ENCODE assay signal across 8 mouse cellular contexts in genomic region chr7:117472781-117473743, GRCm38 (mm10).
DNase-seq lines count a peak whose midpoint lies in the region; ATAC-seq lines count a peak whose summit lies in the region.

No protein-coding gene starts in this region.

- intact Hi-C loops in heart, postnatal 14 days (cut with DNase I), result loop anchor here (5.0 kb wide), 1 partner anchor 91 kb away; the partner anchor contains the start of gene Xylt1

- 61% methylated on average over 19 of the region's 19 CpGs for WGBS in heart, embryonic 14.5 days
- 27% methylated on average over 19 of the region's 19 CpGs for WGBS in forebrain, embryonic 10.5 days
- WGBS in midbrain, embryonic 10.5 days, result 35% methylated on average over 19 of the region's 19 CpGs
- WGBS in intestine, embryonic 16.5 days, result 55% methylated on average over 19 of the region's 19 CpGs

- ATAC-seq in heart, embryonic 14.5 days (ENCODE audit: insufficient number of reproducible peaks, insufficient read depth, low FRiP score, low read depth), result no peak
- no peak for ATAC-seq in intestine, embryonic 16.5 days

- no peaks in the 10 kb centered on the region for H3K36me3 ChIP-seq in heart, embryonic 14.5 days (ENCODE audit: control insufficient read depth, insufficient read depth, low read length)
- peaks cover 8% of the 10 kb centered on the region; the same call in 1 of the 2 replicates for H3K36me3 ChIP-seq in forebrain, embryonic 10.5 days (replicated peaks)
- no peaks in the 10 kb centered on the region for H3K36me3 ChIP-seq in midbrain, embryonic 10.5 days
- no peaks in the 10 kb centered on the region for H3K36me3 ChIP-seq in intestine, embryonic 16.5 days (ENCODE audit: control insufficient read depth, insufficient read depth, low read length)

- H3K27me3 ChIP-seq in heart, embryonic 14.5 days (ENCODE audit: control insufficient read depth, insufficient read depth, low read length), result no peaks in the 10 kb centered on the region
- peaks cover 16% of the 10 kb centered on the region; the same call in 1 of the 2 replicates for H3K27me3 ChIP-seq in forebrain, embryonic 10.5 days (ENCODE audit: poor library complexity, severe bottlenecking)
- H3K27me3 ChIP-seq in midbrain, embryonic 10.5 days (ENCODE audit: low read depth, poor library complexity, severe bottlenecking), result peaks cover 32% of the 10 kb centered on the region
- no peaks in the 10 kb centered on the region for H3K27me3 ChIP-seq in intestine, embryonic 16.5 days (replicated peaks; ENCODE audit: control insufficient read depth, insufficient read depth, low read length)

- H3K9ac ChIP-seq in heart, embryonic 14.5 days (ENCODE audit: low read length), result no peak overlapping the region
- H3K9ac ChIP-seq in intestine, embryonic 16.5 days (ENCODE audit: low read depth, low read length), result no peak overlapping the region

- peaks cover 26 to 38% of the 10 kb centered on the region in 2 experiments for H3K4me1 ChIP-seq in heart, embryonic 14.5 days (ENCODE audit: control insufficient read depth in 2 of 2, insufficient read depth in 2 of 2, low read length in 2 of 2)
- peaks cover 58% of the 10 kb centered on the region for H3K4me1 ChIP-seq in forebrain, embryonic 10.5 days
- peaks cover 40% of the 10 kb centered on the region for H3K4me1 ChIP-seq in midbrain, embryonic 10.5 days
- peaks cover 10% of the 10 kb centered on the region; the same call in 1 of the 2 replicates for H3K4me1 ChIP-seq in intestine, embryonic 16.5 days (ENCODE audit: control insufficient read depth, insufficient read depth, low read length)

- no peak overlapping the region for H3K4me3 ChIP-seq in heart, embryonic 14.5 days (ENCODE audit: control insufficient read depth in 1 of 2, insufficient read depth in 1 of 2, low read depth in 1 of 2, low read length in 2 of 2)
- H3K4me3 ChIP-seq in forebrain, embryonic 10.5 days, result peak overlapping the region; percentile 5; the same call in 1 of the 2 replicates
- no peak overlapping the region for H3K4me3 ChIP-seq in midbrain, embryonic 10.5 days
- H3K4me3 ChIP-seq in intestine, embryonic 16.5 days (ENCODE audit: low read length), result no peak overlapping the region

- H3K9me3 ChIP-seq in heart, embryonic 14.5 days (ENCODE audit: control insufficient read depth, low read length), result no peaks in the 10 kb centered on the region
- no peaks in the 10 kb centered on the region for H3K9me3 ChIP-seq in forebrain, embryonic 10.5 days
- no peaks in the 10 kb centered on the region for H3K9me3 ChIP-seq in midbrain, embryonic 10.5 days (replicated peaks)
- no peaks in the 10 kb centered on the region for H3K9me3 ChIP-seq in intestine, embryonic 16.5 days (ENCODE audit: control insufficient read depth, low read length)

- peak overlapping the region; percentile 21 to 53; a peak in 3 of 4 replicates for H3K27ac ChIP-seq in heart, embryonic 14.5 days (replicated peaks in 1 of 2; ENCODE audit: control insufficient read depth in 1 of 2, insufficient read depth in 1 of 2, low read depth in 2 of 2, low read length in 2 of 2)
- H3K27ac ChIP-seq in forebrain, embryonic 10.5 days, result peak overlapping the region; percentile 77
- H3K27ac ChIP-seq in midbrain, embryonic 10.5 days (replicated peaks), result peak overlapping the region; percentile 57; the same call in 1 of the 2 replicates
- no peak overlapping the region for H3K27ac ChIP-seq in intestine, embryonic 16.5 days (ENCODE audit: low read length)

- no peak for DNase-seq in heart, postnatal 14 days
- peak; percentile 39 for DNase-seq in brain, adult 2 months (ENCODE audit: low read depth, low spot score)
- DNase-seq in forebrain, embryonic 10.5 days (ENCODE audit: extremely low spot score, low spot score), result peak; percentile 18
- DNase-seq in midbrain, embryonic 10.5 days (ENCODE audit: low spot score), result peak; percentile 16
- DNase-seq in thymus, postnatal 10 days (ENCODE audit: low spot score in 2 of 2), result no peak
- no peak for DNase-seq in gastrocnemius, postnatal 4 days (ENCODE audit: low spot score in 2 of 2)

- H3K4me2 ChIP-seq in heart, embryonic 14.5 days (ENCODE audit: low read length), result no peak overlapping the region
- no peak overlapping the region for H3K4me2 ChIP-seq in intestine, embryonic 16.5 days (ENCODE audit: low read depth, low read length)

Comparison
In these comparisons a context has a peak if more than half of its experiments do, and no peak if none do; other contexts are left out.
1. DNase-seq: peak in brain, adult 2 months (single experiment), forebrain, embryonic 10.5 days (single experiment) and midbrain, embryonic 10.5 days (single experiment); none in heart, postnatal 14 days (0 of 2), thymus, postnatal 10 days (0 of 2) and gastrocnemius, postnatal 4 days (0 of 2).